Mouse (Mus musculus): ENCODE measurements at regions not wholly inside any gene's neighbourhood (a gene's known extent, or its start where the extent isn't known, plus 50 kb on each side); places are given as distances from the start of the nearest gene placed in this dataset.

DNA sequence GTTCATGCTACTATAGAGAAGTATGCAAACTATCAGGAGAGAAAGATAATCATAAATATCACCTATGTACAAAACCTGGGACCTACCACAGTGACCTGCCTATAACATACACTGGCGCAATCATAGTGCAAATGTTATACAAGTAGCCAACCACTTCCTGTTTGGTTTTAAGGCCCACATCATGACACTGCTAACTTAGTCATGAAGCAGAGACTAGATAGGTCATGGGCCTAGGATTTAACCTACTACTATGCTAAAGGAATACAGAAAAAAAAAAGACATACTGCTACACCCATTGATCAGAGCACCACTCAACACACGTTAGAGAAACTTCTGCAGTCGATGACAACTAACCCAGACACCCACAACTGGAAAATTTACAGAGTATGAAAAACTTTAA lies 498.6 kb upstream of the Acvr2a start:
- H3K9ac ChIP-seq (replicated peaks) = no peak overlapping the region
- DNase-seq = no peak
- TF ChIP-seq EP300 (IDR thresholded peaks at IDR 0.05; ENCODE audit: low read depth) = no peak
- no peak for TF ChIP-seq CTCF (IDR thresholded peaks at IDR 0.05; ENCODE audit: low read depth)
- no peak overlapping the region for H3K4me3 ChIP-seq (ENCODE audit: low read depth, low read length)
- no peaks in the 10 kb centered on the region for H3K4me1 ChIP-seq (ENCODE audit: insufficient read depth)
- no peak overlapping the region for H3K4me2 ChIP-seq (ENCODE audit: low read depth, low read length)
- H3K36me3 ChIP-seq (replicated peaks; ENCODE audit: insufficient read depth, low read length) = no peaks in the 10 kb centered on the region
- 75% methylated on average over 3 of the region's 3 CpGs for WGBS (ENCODE audit: insufficient replicate concordance)
- H3K27me3 ChIP-seq (ENCODE audit: insufficient read depth, low read length) = no peaks in the 10 kb centered on the region
- H3K9me3 ChIP-seq (ENCODE audit: low read length) = no peaks in the 10 kb centered on the region
- ATAC-seq = no peak
- H3K27ac ChIP-seq (ENCODE audit: low read depth) = no peak overlapping the region

DNA sequence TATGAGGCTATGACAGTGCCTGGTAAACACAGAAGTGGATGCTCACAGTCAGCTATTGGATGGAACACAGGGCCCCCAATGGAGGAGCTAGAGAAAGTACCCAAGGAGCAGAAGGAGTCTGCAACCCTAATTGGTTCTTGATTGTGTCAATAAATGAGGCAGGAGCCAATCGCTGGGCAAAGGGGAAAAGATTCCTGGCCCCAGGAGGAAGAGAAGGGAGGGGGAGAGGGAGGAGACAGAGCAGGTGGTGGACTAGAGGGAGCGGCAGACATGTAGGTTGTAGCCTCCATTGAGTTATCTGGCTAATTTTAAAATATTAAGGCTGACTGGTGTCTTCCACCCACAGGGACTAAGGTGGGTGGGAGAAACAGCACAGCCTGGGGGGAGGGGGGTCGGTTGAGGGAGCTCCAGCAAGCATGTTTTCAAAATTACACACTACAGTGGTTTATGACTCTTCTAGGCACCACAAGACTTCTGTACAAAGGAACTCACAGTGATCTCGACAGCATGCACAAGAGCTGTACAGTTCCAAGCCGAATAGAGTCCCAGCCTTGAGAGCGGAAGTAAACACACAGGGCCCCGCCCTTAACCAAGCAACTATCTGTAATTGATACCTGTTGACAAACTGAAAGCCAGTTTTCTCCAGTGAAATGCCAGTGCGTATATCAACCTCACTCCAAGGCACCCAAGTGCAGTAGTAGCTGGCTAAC lies 497.6 kb upstream of the Acvr2a start:
- no peak overlapping the region for H3K4me2 ChIP-seq (ENCODE audit: low read depth, low read length)
- TF ChIP-seq CTCF (IDR thresholded peaks at IDR 0.05; ENCODE audit: low read depth) (no peak), EP300 (IDR thresholded peaks at IDR 0.05; ENCODE audit: low read depth) (no peak)
- H3K27me3 ChIP-seq (ENCODE audit: insufficient read depth, low read length) = no peaks in the 10 kb centered on the region
- no peaks in the 10 kb centered on the region for H3K36me3 ChIP-seq (replicated peaks; ENCODE audit: insufficient read depth, low read length)
- no peak for DNase-seq
- no peak overlapping the region for H3K9ac ChIP-seq (replicated peaks)
- H3K4me1 ChIP-seq (ENCODE audit: insufficient read depth) = no peaks in the 10 kb centered on the region
- H3K9me3 ChIP-seq (ENCODE audit: low read length) = no peaks in the 10 kb centered on the region
- no peak for ATAC-seq
- no peak overlapping the region for H3K27ac ChIP-seq (ENCODE audit: low read depth)
- no peak overlapping the region for H3K4me3 ChIP-seq (ENCODE audit: low read depth, low read length)
- 79% methylated on average over 8 of the region's 8 CpGs for WGBS (ENCODE audit: insufficient replicate concordance)

DNA sequence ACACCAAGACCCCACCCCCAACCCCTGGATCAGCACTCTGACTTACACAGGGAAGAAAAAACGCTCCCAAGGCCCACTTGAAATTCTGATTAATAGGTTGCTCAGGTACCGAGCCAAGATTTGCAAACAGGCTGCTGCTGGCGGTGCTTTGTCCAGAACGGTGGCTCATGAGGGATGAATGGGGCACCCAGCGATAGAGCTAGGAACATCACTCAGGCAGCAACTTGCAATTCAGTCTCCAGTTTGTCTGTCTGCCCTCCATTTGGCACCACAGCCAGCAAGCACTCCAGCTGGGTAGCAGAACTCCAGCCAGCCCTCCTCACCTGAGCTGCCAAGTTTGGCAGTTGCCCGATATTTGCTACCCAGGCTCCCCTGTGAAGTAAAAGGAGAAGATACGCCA lies 496.1 kb upstream of the Acvr2a start:
- Histone ChIP-seq H3K9ac (replicated peaks) (no peak overlapping the region), H3K4me2 (ENCODE audit: low read depth, low read length) (no peak overlapping the region), H3K27ac (ENCODE audit: low read depth) (no peak overlapping the region), H3K36me3 (replicated peaks; ENCODE audit: insufficient read depth, low read length) (no peaks in the 10 kb centered on the region), H3K4me1 (ENCODE audit: insufficient read depth) (no peaks in the 10 kb centered on the region), H3K27me3 (ENCODE audit: insufficient read depth, low read length) (no peaks in the 10 kb centered on the region), H3K4me3 (ENCODE audit: low read depth, low read length) (no peak overlapping the region), H3K9me3 (ENCODE audit: low read length) (no peaks in the 10 kb centered on the region)
- DNase-seq = no peak
- ATAC-seq = no peak
- no peak for TF ChIP-seq CTCF (IDR thresholded peaks at IDR 0.05; ENCODE audit: low read depth)
- 78% methylated on average over 7 of the region's 7 CpGs for WGBS (ENCODE audit: insufficient replicate concordance)

DNA sequence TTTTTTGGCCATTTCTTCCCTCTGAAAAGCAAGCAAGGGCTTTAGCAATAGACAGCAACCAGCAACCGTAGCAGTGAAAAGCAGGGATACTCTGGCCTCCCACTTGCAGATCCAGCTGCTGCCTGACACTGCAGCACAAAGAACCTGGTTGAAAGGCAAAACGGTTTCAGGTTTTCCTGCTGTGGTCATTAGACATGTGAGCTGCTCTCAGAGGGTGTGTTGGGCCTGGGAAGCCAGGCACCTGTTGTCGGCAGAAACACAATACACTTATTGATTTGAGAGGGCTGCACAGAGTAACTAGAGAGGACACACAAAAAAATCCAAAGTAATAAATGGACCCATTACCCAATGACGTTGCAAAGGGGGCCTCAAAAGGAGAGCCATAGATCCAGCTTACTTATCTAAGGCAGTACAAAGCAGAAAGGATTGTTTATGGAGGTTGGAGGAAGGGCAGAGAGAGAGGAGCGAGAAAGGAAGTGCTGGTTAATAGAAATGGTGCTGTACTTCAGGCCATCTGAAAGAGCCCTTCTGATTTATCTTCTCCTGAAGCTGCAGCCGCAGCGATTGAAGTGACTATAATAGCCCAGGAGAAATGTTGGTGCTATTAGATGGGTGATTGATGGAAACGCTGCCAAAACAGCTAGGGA lies 495.4 kb upstream of the Acvr2a start:
- ATAC-seq (no peak), DNase-seq (no peak)
- no peak for TF ChIP-seq EP300 (IDR thresholded peaks at IDR 0.05; ENCODE audit: low read depth)
- TF ChIP-seq CTCF (IDR thresholded peaks at IDR 0.05; ENCODE audit: low read depth) = no peak
- H3K9me3 ChIP-seq (ENCODE audit: low read length) = no peaks in the 10 kb centered on the region
- H3K27me3 ChIP-seq (ENCODE audit: insufficient read depth, low read length) = no peaks in the 10 kb centered on the region
- WGBS (ENCODE audit: insufficient replicate concordance) = 53% methylated on average over 8 of the region's 8 CpGs
- no peak overlapping the region for H3K4me3 ChIP-seq (ENCODE audit: low read depth, low read length)
- no peak overlapping the region for H3K4me2 ChIP-seq (ENCODE audit: low read depth, low read length)
- H3K9ac ChIP-seq (replicated peaks) = no peak overlapping the region
- no peaks in the 10 kb centered on the region for H3K36me3 ChIP-seq (replicated peaks; ENCODE audit: insufficient read depth, low read length)
- no peak overlapping the region for H3K27ac ChIP-seq (ENCODE audit: low read depth)
- H3K4me1 ChIP-seq (ENCODE audit: insufficient read depth) = no peaks in the 10 kb centered on the region

DNA sequence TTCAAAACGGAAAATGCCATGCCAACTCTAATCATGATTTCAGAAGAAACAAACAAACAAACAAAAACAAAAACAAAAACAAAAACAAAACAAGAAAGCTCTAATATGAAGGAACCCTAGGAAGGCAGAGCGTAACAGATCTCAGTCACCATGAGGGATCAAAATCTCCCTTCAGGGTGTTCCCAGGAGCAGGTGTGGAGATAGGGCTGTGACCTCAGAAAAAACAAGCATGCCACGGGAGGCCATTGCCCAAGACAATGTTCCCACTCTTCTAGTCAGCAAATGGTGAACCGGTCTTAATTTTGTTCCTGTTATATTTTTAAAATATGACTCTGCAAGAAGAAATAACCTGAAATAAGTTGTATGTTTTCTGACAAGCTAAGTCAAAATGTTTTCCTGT lies 492.4 kb upstream of the Acvr2a start:
- TF ChIP-seq EP300 (IDR thresholded peaks at IDR 0.05; ENCODE audit: low read depth) (no peak), CTCF (IDR thresholded peaks at IDR 0.05; ENCODE audit: low read depth) (no peak)

DNA sequence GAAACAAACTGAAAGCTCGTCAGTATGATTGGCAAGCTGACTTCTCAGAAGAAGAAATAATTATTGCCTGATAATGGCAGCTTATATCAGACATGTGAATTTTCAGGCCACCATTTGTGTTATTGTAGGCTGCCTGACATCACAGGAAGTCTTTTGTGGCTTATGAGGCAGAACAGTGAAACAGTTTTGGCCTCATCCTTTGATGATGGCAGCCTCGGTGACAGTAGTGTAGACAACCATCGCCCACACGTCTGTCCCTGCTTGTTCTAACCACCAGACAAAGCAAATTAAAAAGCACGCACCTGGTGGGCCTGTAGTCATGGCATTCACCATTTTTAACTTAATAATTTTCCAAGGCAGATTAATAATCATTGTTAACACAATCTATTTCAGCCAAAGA lies 491.6 kb upstream of the Acvr2a start:
- ATAC-seq (no peak), DNase-seq (no peak)
- Histone ChIP-seq H3K4me2 (ENCODE audit: low read depth, low read length) (no peak overlapping the region), H3K4me1 (ENCODE audit: insufficient read depth) (no peaks in the 10 kb centered on the region), H3K27me3 (ENCODE audit: insufficient read depth, low read length) (no peaks in the 10 kb centered on the region), H3K9ac (replicated peaks) (no peak overlapping the region), H3K36me3 (replicated peaks; ENCODE audit: insufficient read depth, low read length) (no peaks in the 10 kb centered on the region), H3K9me3 (ENCODE audit: low read length) (no peaks in the 10 kb centered on the region), H3K4me3 (ENCODE audit: low read depth, low read length) (no peak overlapping the region), H3K27ac (ENCODE audit: low read depth) (no peak overlapping the region)
- TF ChIP-seq EP300 (IDR thresholded peaks at IDR 0.05; ENCODE audit: low read depth) (no peak), CTCF (IDR thresholded peaks at IDR 0.05; ENCODE audit: low read depth) (no peak)
- 62% methylated on average over 5 of the region's 5 CpGs for WGBS (ENCODE audit: insufficient replicate concordance)

More for the DNA sequence above, 492.4 kb upstream of the Acvr2a start:
- DNase-seq = no peak
- no peaks in the 10 kb centered on the region for H3K36me3 ChIP-seq (replicated peaks; ENCODE audit: insufficient read depth, low read length)
- H3K27ac ChIP-seq (ENCODE audit: low read depth) = no peak overlapping the region
- WGBS (ENCODE audit: insufficient replicate concordance) = 80% methylated on average over 4 of the region's 4 CpGs
- no peaks in the 10 kb centered on the region for H3K4me1 ChIP-seq (ENCODE audit: insufficient read depth)
- H3K9ac ChIP-seq (replicated peaks) = no peak overlapping the region
- no peaks in the 10 kb centered on the region for H3K9me3 ChIP-seq (ENCODE audit: low read length)
- no peak overlapping the region for H3K4me3 ChIP-seq (ENCODE audit: low read depth, low read length)
- H3K27me3 ChIP-seq (ENCODE audit: insufficient read depth, low read length) = no peaks in the 10 kb centered on the region
- no peak for ATAC-seq
- H3K4me2 ChIP-seq (ENCODE audit: low read depth, low read length) = no peak overlapping the region

All from liver, postnatal 0 days (tissue).